Mouse (Mus musculus) hematopoietic stem cell, adult 5-6 weeks (primary cell): ENCODE results near the gene Ang2. TPM values are rescaled to one million over a fixed set of nuclear protein-coding genes. Genes with fewer than 3 reads are reported as not detected.

Experiments used
- ATAC-seq, 2 experiments: fragments of 125-278 bp in 1 of 2; replicated peaks in 1 of 2; 2 replicates each; pipeline ENCODE4 v1.8.0; 2016 to 2017; ENCODE audit warnings: inconsistent platforms in 2 of 2, mild to moderate bottlenecking in 2 of 2, moderate number of reproducible peaks in 2 of 2, low read depth in 1 of 2, moderate TSS enrichment in 1 of 2; ENCODE audit not compliant: low FRiP score in 2 of 2, poor library complexity in 2 of 2, severe bottlenecking in 2 of 2, insufficient read depth in 1 of 2, low TSS enrichment in 1 of 2
- total RNA-seq: library from RNA; stranded (forward); fragments of 172-1452, 232-1000 nt; gene quantifications from 2 replicates; pipeline ENCODE4 v1.2.3, GENCODE M21; 2017

The Ang2 gene
- total RNA-seq, 1 experiment from 2014 or later, result not detected

GRCm38 (mm10) chr14:51157072-51157471 is 41.9 kb downstream of the Ang2 start:
- ATAC-seq, result no peak

- peak in 1 of 2 experiments; percentile 62; a peak in 2 of 4 replicates for ATAC-seq
These were observed 42.2 kb downstream of the Ang2 start for GRCm38 (mm10) chr14:51156736-51157068.

- no peak for ATAC-seq
These were observed 42.8 kb downstream of the Ang2 start for GRCm38 (mm10) chr14:51156056-51156735.

- ATAC-seq, result no peak
These were observed 46.6 kb downstream of the Ang2 start for GRCm38 (mm10) chr14:51152249-51152870.

- no peak for ATAC-seq
These were observed 48.6 kb downstream of the Ang2 start for GRCm38 (mm10) chr14:51150206-51150831.

GRCm38 (mm10) chr14:51149164-51149563 is 49.8 kb downstream of the Ang2 start:
- no peak for ATAC-seq

GRCm38 (mm10) chr14:51148006-51148405 is 50.9 kb downstream of the Ang2 start:
- no peak for ATAC-seq

- no peak for ATAC-seq
These were observed 52.3 kb downstream of the Ang2 start, which contains the start of gene Rnase1 for GRCm38 (mm10) chr14:51146685-51147084. Gene Rnase1 (minus strand): TSS chr14:51146785.

GRCm38 (mm10) chr14:51145521-51145920 is 53.4 kb downstream of the Ang2 start:
- no peak for ATAC-seq

Other genes with a start within 250 kb of the Ang2 start
- 3.5 and 4.7 TPM in 2 replicates for gene Pnp2, start 243.2 kb downstream of the Ang2 start, total RNA-seq
- not detected in 2 replicates for gene Rnase10, start 191.4 kb downstream of the Ang2 start, total RNA-seq
- gene Rnase9, start 157.3 kb downstream of the Ang2 start, total RNA-seq, result not detected in 2 replicates
- not detected in 2 replicates for gene Rnase11, start 149.0 kb downstream of the Ang2 start, total RNA-seq
- 5.3 TPM in 1 of 2 replicates, not detected in the other for gene Rnase12, start 141.5 kb downstream of the Ang2 start, total RNA-seq
- not detected in 2 replicates for gene Olfr750, start 124.7 kb downstream of the Ang2 start, total RNA-seq
- 3.3 and 6.2 TPM in 2 replicates for gene Rnase4, start 108.1 kb downstream of the Ang2 start, total RNA-seq
- gene Ang, start 108.0 kb downstream of the Ang2 start, total RNA-seq, result 5.9 TPM in 1 of 2 replicates, not detected in the other
- gene Eddm3b, start 84.7 kb downstream of the Ang2 start, total RNA-seq, result not detected in 2 replicates
- 66.9 and 80.2 TPM in 2 replicates for gene Rnase6, start 75.2 kb downstream of the Ang2 start, total RNA-seq
- not detected in 2 replicates for gene Rnase1, start 52.4 kb downstream of the Ang2 start, total RNA-seq
- not detected in 2 replicates for gene Rnase2b, start 36.9 kb downstream of the Ang2 start, total RNA-seq
- not detected in 2 replicates for gene Ear14, start 4.2 kb upstream of the Ang2 start, total RNA-seq
- gene Rnase2a, start 57.0 kb upstream of the Ang2 start, total RNA-seq, result not detected in 2 replicates
- gene Gm7247, start 162.6 kb upstream of the Ang2 start, total RNA-seq, result not detected in 2 replicates
- not detected in 2 replicates for gene Vmn2r88, start 211.7 kb upstream of the Ang2 start, total RNA-seq